Mouse (Mus musculus) ZHBTc4 (cell line): ENCODE measurements around the gene Rbks.

ENCODE experiments used
- DNase-seq: peaks from one replicate; pipeline ENCODE4 v3.0.0-alpha.2; 2011; ENCODE audit warnings: low read depth, low spot score

Gene Rbks

GRCm38 (mm10) chr5:31588016-31588415 lies 109.4 kb downstream of the Rbks start:
- DNase-seq: no peak

DNA sequence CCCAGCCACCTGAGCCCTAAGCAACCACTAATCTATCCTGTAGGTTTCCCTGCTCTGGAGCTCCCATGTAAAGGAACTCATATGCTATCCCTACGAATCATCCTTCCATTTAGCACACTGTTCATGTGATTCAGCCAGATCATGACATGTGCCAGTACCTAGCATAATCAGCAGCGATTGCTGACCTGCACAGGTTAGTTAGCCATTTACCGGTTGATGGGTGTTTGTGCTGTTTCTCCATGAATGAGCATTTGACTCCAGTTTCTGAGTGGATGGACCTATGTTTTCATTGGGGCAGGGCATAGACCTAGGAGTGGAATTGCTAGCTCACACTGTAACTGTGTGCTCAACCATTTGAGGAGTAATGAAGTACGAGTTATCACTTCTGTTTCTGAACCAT lies 111.9 kb downstream of the Rbks start:
- DNase-seq: no peak

DNA sequence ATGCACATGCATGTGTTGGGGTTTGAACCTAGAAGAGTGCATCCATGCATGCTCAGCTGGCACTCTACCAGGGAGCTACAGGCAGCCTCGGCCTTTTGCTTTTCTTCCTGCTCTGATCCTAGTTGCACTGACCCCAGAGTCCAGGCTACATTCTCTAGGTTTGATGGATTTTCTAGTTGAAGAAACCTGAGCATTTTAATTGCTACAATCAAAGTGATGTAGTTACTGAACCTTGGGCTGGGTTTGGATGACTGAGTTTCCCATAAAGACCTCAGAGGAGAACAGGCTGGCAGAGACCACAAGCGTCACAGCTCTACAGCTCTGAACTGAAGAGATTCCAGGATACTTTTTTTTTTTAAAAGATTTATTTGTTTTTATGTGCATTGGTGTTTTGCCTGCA lies 114.2 kb downstream of the Rbks start:
- no peak for DNase-seq

- no peak for DNase-seq
Observed at GRCm38 (mm10) chr5:31581932-31582331, 115.5 kb downstream of the Rbks start.

- no peak for DNase-seq
Observed at GRCm38 (mm10) chr5:31581263-31581662, 116.2 kb downstream of the Rbks start.

- DNase-seq: no peak
Observed at GRCm38 (mm10) chr5:31576539-31576975, 120.9 kb downstream of the Rbks start.
